Mouse (Mus musculus): ENCODE measurements around the gene Cnnm4. TPM values are rescaled to one million over a fixed set of nuclear protein-coding genes. Genes with fewer than 3 reads are reported as not detected.

The Cnnm4 gene
- polyA plus RNA-seq, 1 experiment from 2014 or later = 11.5 TPM

GRCm38 (mm10) chr1:36525774-36526173 is 54.4 kb downstream of the Cnnm4 start:
- H3K27me3 ChIP-seq = no peaks in the 10 kb centered on the region
- peaks cover 61% of the 10 kb centered on the region for H3K36me3 ChIP-seq
- ATAC-seq (ENCODE audit: low FRiP score) = no peak
- no peak overlapping the region for H3K27ac ChIP-seq
- H3K9me3 ChIP-seq (replicated peaks) = no peaks in the 10 kb centered on the region
- H3K4me2 ChIP-seq (replicated peaks) = no peak overlapping the region
- 88% methylated on average over 12 of the region's 12 CpGs for WGBS
- no peak overlapping the region for H3K4me3 ChIP-seq
- H3K4me1 ChIP-seq = peaks cover 6% of the 10 kb centered on the region; the same call in 1 of the 2 replicates
- H3K9ac ChIP-seq = no peak overlapping the region

GRCm38 (mm10) chr1:36526903-36527302 is 55.5 kb downstream of the Cnnm4 start:
- 93% methylated on average over 10 of the region's 10 CpGs for WGBS
- H3K9me3 ChIP-seq (replicated peaks) = no peaks in the 10 kb centered on the region
- peaks cover 60% of the 10 kb centered on the region for H3K36me3 ChIP-seq
- H3K27ac ChIP-seq = no peak overlapping the region
- peaks cover 6% of the 10 kb centered on the region; the same call in 1 of the 2 replicates for H3K4me1 ChIP-seq
- no peak overlapping the region for H3K4me2 ChIP-seq (replicated peaks)
- no peak overlapping the region for H3K4me3 ChIP-seq
- H3K27me3 ChIP-seq = no peaks in the 10 kb centered on the region
- no peak for ATAC-seq (ENCODE audit: low FRiP score)
- H3K9ac ChIP-seq = no peak overlapping the region

GRCm38 (mm10) chr1:36528351-36528750 is 56.9 kb downstream of the Cnnm4 start:
- no peaks in the 10 kb centered on the region for H3K27me3 ChIP-seq
- peak; percentile 39 for ATAC-seq (ENCODE audit: low FRiP score)
- peak overlapping the region; percentile 40 for H3K27ac ChIP-seq
- H3K4me2 ChIP-seq (replicated peaks) = no peak overlapping the region
- WGBS = 21% methylated on average over 1 of the region's 1 CpGs
- H3K36me3 ChIP-seq = peaks cover 46% of the 10 kb centered on the region
- H3K4me3 ChIP-seq = no peak overlapping the region
- H3K4me1 ChIP-seq = peaks cover 3% of the 10 kb centered on the region; the same call in 1 of the 2 replicates
- H3K9ac ChIP-seq = no peak overlapping the region
- H3K9me3 ChIP-seq (replicated peaks) = no peaks in the 10 kb centered on the region

- H3K4me1 ChIP-seq = peaks cover 3% of the 10 kb centered on the region; the same call in 1 of the 2 replicates
- H3K27me3 ChIP-seq = no peaks in the 10 kb centered on the region
- no peaks in the 10 kb centered on the region for H3K9me3 ChIP-seq (replicated peaks)
- H3K9ac ChIP-seq = no peak overlapping the region
- H3K4me2 ChIP-seq (replicated peaks) = no peak overlapping the region
- H3K36me3 ChIP-seq = peaks cover 37% of the 10 kb centered on the region
- no peak overlapping the region for H3K4me3 ChIP-seq
- 93% methylated on average over 4 of the region's 4 CpGs for WGBS
- ATAC-seq (ENCODE audit: low FRiP score) = no peak
- H3K27ac ChIP-seq = no peak overlapping the region
Observed at GRCm38 (mm10) chr1:36529274-36529673, 57.9 kb downstream of the Cnnm4 start.

GRCm38 (mm10) chr1:36529875-36530274 is 58.5 kb downstream of the Cnnm4 start:
- 96% methylated on average over 4 of the region's 4 CpGs for WGBS

GRCm38 (mm10) chr1:36530485-36530884 is 59.1 kb downstream of the Cnnm4 start:
- no peak overlapping the region for H3K4me2 ChIP-seq (replicated peaks)
- H3K36me3 ChIP-seq = peaks cover 25% of the 10 kb centered on the region
- H3K27ac ChIP-seq = no peak overlapping the region
- 76% methylated on average over 8 of the region's 8 CpGs for WGBS
- no peaks in the 10 kb centered on the region for H3K27me3 ChIP-seq
- no peak overlapping the region for H3K4me3 ChIP-seq
- no peaks in the 10 kb centered on the region for H3K9me3 ChIP-seq (replicated peaks)
- no peak for ATAC-seq (ENCODE audit: low FRiP score)
- peak overlapping the region; percentile 19; the same call in 1 of the 2 replicates for H3K9ac ChIP-seq
- peaks cover 3% of the 10 kb centered on the region; the same call in 1 of the 2 replicates for H3K4me1 ChIP-seq

More at GRCm38 (mm10) chr1:36529875-36530274, 58.5 kb downstream of the Cnnm4 start:
- peaks cover 3% of the 10 kb centered on the region; the same call in 1 of the 2 replicates for H3K4me1 ChIP-seq
- H3K36me3 ChIP-seq = peaks cover 31% of the 10 kb centered on the region
- H3K27me3 ChIP-seq = no peaks in the 10 kb centered on the region
- H3K9ac ChIP-seq = no peak overlapping the region
- H3K4me2 ChIP-seq (replicated peaks) = no peak overlapping the region
- H3K9me3 ChIP-seq (replicated peaks) = no peaks in the 10 kb centered on the region
- ATAC-seq (ENCODE audit: low FRiP score) = no peak
- no peak overlapping the region for H3K4me3 ChIP-seq
- no peak overlapping the region for H3K27ac ChIP-seq

GRCm38 (mm10) chr1:36530962-36531361 is 59.5 kb downstream of the Cnnm4 start:
- 0 out of 2 replicates have a peak overlapping the region, but pooled peaks have one; percentile 19 for H3K9ac ChIP-seq
- no peak overlapping the region for H3K4me3 ChIP-seq
- no peaks in the 10 kb centered on the region for H3K27me3 ChIP-seq
- no peak overlapping the region for H3K4me2 ChIP-seq (replicated peaks)
- 93% methylated on average over 7 of the region's 7 CpGs for WGBS
- peaks cover 20% of the 10 kb centered on the region for H3K36me3 ChIP-seq
- no peak for ATAC-seq (ENCODE audit: low FRiP score)
- H3K9me3 ChIP-seq (replicated peaks) = no peaks in the 10 kb centered on the region
- peaks cover 3% of the 10 kb centered on the region; the same call in 1 of the 2 replicates for H3K4me1 ChIP-seq
- H3K27ac ChIP-seq = no peak overlapping the region

- Histone ChIP-seq H3K4me3 (no peak overlapping the region), H3K27me3 (no peaks in the 10 kb centered on the region), H3K4me1 (peaks cover 3% of the 10 kb centered on the region; the same call in 1 of the 2 replicates), H3K27ac (no peak overlapping the region), H3K9ac (no peak overlapping the region), H3K36me3 (0 out of 2 replicates have a peak, but pooled peaks cover 16% of the 10 kb centered on the region), H3K4me2 (replicated peaks) (no peak overlapping the region), H3K9me3 (replicated peaks) (no peaks in the 10 kb centered on the region)
- no peak for ATAC-seq (ENCODE audit: low FRiP score)
- 89% methylated on average over 12 of the region's 12 CpGs for WGBS
Observed at GRCm38 (mm10) chr1:36531461-36531860, 60.0 kb downstream of the Cnnm4 start.

GRCm38 (mm10) chr1:36533546-36533945 is 62.1 kb downstream of the Cnnm4 start:
- Histone ChIP-seq H3K27ac (no peak overlapping the region), H3K9me3 (replicated peaks) (no peaks in the 10 kb centered on the region), H3K4me1 (peaks cover 3% of the 10 kb centered on the region; the same call in 1 of the 2 replicates), H3K4me3 (no peak overlapping the region), H3K36me3 (0 out of 2 replicates have a peak, but pooled peaks cover 10% of the 10 kb centered on the region), H3K9ac (no peak overlapping the region), H3K27me3 (no peaks in the 10 kb centered on the region), H3K4me2 (replicated peaks) (no peak overlapping the region)
- ATAC-seq (ENCODE audit: low FRiP score) = no peak
- 86% methylated on average over 6 of the region's 6 CpGs for WGBS

GRCm38 (mm10) chr1:36534595-36535058 is 63.2 kb downstream of the Cnnm4 start:
- ATAC-seq (ENCODE audit: low FRiP score) = no peak
- no peak overlapping the region for H3K4me2 ChIP-seq (replicated peaks)
- H3K36me3 ChIP-seq = peaks cover 19% of the 10 kb centered on the region; the same call in 1 of the 2 replicates
- H3K4me1 ChIP-seq = peaks cover 3% of the 10 kb centered on the region; the same call in 1 of the 2 replicates
- no peak overlapping the region for H3K27ac ChIP-seq
- no peaks in the 10 kb centered on the region for H3K27me3 ChIP-seq
- WGBS = 82% methylated on average over 6 of the region's 6 CpGs
- no peak overlapping the region for H3K4me3 ChIP-seq
- no peaks in the 10 kb centered on the region for H3K9me3 ChIP-seq (replicated peaks)
- no peak overlapping the region for H3K9ac ChIP-seq

GRCm38 (mm10) chr1:36535477-36536396 is 64.3 kb downstream of the Cnnm4 start:
- no peak overlapping the region for H3K4me3 ChIP-seq
- 82% methylated on average over 11 of the region's 11 CpGs for WGBS
- no peak overlapping the region for H3K27ac ChIP-seq
- H3K4me2 ChIP-seq (replicated peaks) = no peak overlapping the region
- H3K4me1 ChIP-seq = no peaks in the 10 kb centered on the region
- no peaks in the 10 kb centered on the region for H3K9me3 ChIP-seq (replicated peaks)
- no peak overlapping the region for H3K9ac ChIP-seq
- peaks cover 30% of the 10 kb centered on the region for H3K36me3 ChIP-seq
- H3K27me3 ChIP-seq = no peaks in the 10 kb centered on the region
- no peak for ATAC-seq (ENCODE audit: low FRiP score)

- Histone ChIP-seq H3K4me2 (replicated peaks) (no peak overlapping the region), H3K36me3 (peaks cover 28% of the 10 kb centered on the region), H3K9me3 (replicated peaks) (no peaks in the 10 kb centered on the region), H3K9ac (no peak overlapping the region), H3K4me3 (no peak overlapping the region), H3K27me3 (no peaks in the 10 kb centered on the region), H3K4me1 (no peaks in the 10 kb centered on the region), H3K27ac (no peak overlapping the region)
- 70% methylated on average over 8 of the region's 8 CpGs for WGBS
- ATAC-seq (ENCODE audit: low FRiP score) = no peak
Observed at GRCm38 (mm10) chr1:36536397-36536728, 64.9 kb downstream of the Cnnm4 start.

Data from hindbrain, embryonic 12.5 days (tissue).